Mouse (Mus musculus) MEL (cell line): ENCODE measurements around the gene Hoxd10.

Experiments used
- CTCF ChIP-seq, 3 experiments: IDR thresholded peaks in 2 of 3; conservative IDR thresholded peaks in 1 of 3; 2 replicates each; pipeline ENCODE4 v1.5.1; 2011 to 2012; ENCODE audit warnings: low read length in 3 of 3, low read depth in 2 of 3, mild to moderate bottlenecking in 2 of 3, improper control_type of control experiment in 1 of 3, inconsistent platforms in 1 of 3, mixed read lengths in 1 of 3, moderate library complexity in 1 of 3; ENCODE audit not compliant: control insufficient read depth in 1 of 3, insufficient read depth in 1 of 3, poor library complexity in 1 of 3, severe bottlenecking in 1 of 3
- ELF1 ChIP-seq: IDR thresholded peaks from 2 replicates; pipeline ENCODE4 v1.6.1; 2014; ENCODE audit warnings: low read depth, mild to moderate bottlenecking, inconsistent platforms, low read length, improper control_type of control experiment, moderate library complexity
- JUND ChIP-seq: IDR thresholded peaks from 2 replicates; pipeline ENCODE4 v1.6.1; 2011; ENCODE audit warnings: low read depth, mild to moderate bottlenecking, improper control_type of control experiment, low read length
- MAFK ChIP-seq: IDR thresholded peaks from 2 replicates; pipeline ENCODE4 v1.6.1; 2011; ENCODE audit warnings: low read depth, mild to moderate bottlenecking, low read length, improper control_type of control experiment, borderline replicate concordance
- MEF2A ChIP-seq: IDR thresholded peaks from 2 replicates; pipeline ENCODE4 v1.6.1; 2014; ENCODE audit warnings: low read depth, mild to moderate bottlenecking, inconsistent platforms, low read length, improper control_type of control experiment; ENCODE audit not compliant: poor library complexity, insufficient replicate concordance, severe bottlenecking; ENCODE audit errors: extremely low read depth
- POLR2A ChIP-seq, 2 experiments: IDR thresholded peaks; 2 replicates each; pipeline ENCODE4 v1.6.1; 2011 to 2012; ENCODE audit warnings: low read length in 2 of 2, mild to moderate bottlenecking in 2 of 2, control low read depth in 1 of 2, improper control_type of control experiment in 1 of 2, low read depth in 1 of 2, moderate library complexity in 1 of 2; ENCODE audit not compliant: control insufficient read depth in 1 of 2, insufficient read depth in 1 of 2, poor library complexity in 1 of 2
- RAD21 ChIP-seq: IDR thresholded peaks from 2 replicates; pipeline ENCODE4 v1.6.1; 2011; ENCODE audit warnings: mild to moderate bottlenecking, low read depth, low read length, improper control_type of control experiment
- TBP ChIP-seq: IDR thresholded peaks from 2 replicates; pipeline ENCODE4 v1.8.0; 2011; ENCODE audit warnings: low read depth, low read length, improper control_type of control experiment
- USF1 ChIP-seq: IDR thresholded peaks from 2 replicates; pipeline ENCODE4 v1.6.1; 2014; ENCODE audit warnings: low read depth, mild to moderate bottlenecking, inconsistent platforms, low read length, improper control_type of control experiment, moderate library complexity
- USF2 ChIP-seq, 2 experiments: IDR thresholded peaks; 2 replicates each; pipeline ENCODE4 v1.6.1; 2011 to 2012; ENCODE audit warnings: improper control_type of control experiment in 2 of 2, low read length in 2 of 2, borderline replicate concordance in 1 of 2, inconsistent platforms in 1 of 2, low read depth in 1 of 2, mild to moderate bottlenecking in 1 of 2; ENCODE audit not compliant: insufficient read depth in 1 of 2

- TF ChIP-seq POLR2A (IDR thresholded peaks at IDR 0.05; ENCODE audit: control insufficient read depth in 1 of 2, insufficient read depth in 1 of 2, low read depth in 1 of 2, low read length in 2 of 2, poor library complexity in 1 of 2) (no peak), MAFK (no peak), CTCF (IDR thresholded peaks at IDR 0.05 in 2 of 3, conservative IDR thresholded peaks at IDR 0.05 in 1 of 3; ENCODE audit: control insufficient read depth in 1 of 3, insufficient read depth in 1 of 3, low read depth in 2 of 3, low read length in 3 of 3, poor library complexity in 1 of 3, severe bottlenecking in 1 of 3) (no peak), TBP (no peak), JUND (no peak), USF1 (no peak), USF2 (IDR thresholded peaks at IDR 0.05; ENCODE audit: borderline replicate concordance in 1 of 2, insufficient read depth in 1 of 2, low read depth in 1 of 2, low read length in 2 of 2) (no peak), ELF1 (no peak), RAD21 (no peak), MEF2A (no peak)
These were observed 11.6 kb downstream of the Hoxd10 start for GRCm38 (mm10) chr2:74703317-74703716.
